Mouse (Mus musculus) embryonic fibroblast, embryonic 13.5 days (primary cell): ENCODE data around the gene Unc5c.

Experiments
- CTCF ChIP-seq: IDR thresholded peaks from 2 replicates; pipeline ENCODE4 v1.5.1; 2011; ENCODE audit warnings: mild to moderate bottlenecking, control low read depth, low read length, moderate library complexity, borderline replicate concordance; ENCODE audit not compliant: insufficient read depth
- POLR2A ChIP-seq: IDR thresholded peaks from 2 replicates; pipeline ENCODE4 v1.6.1; 2011; ENCODE audit warnings: low read depth, mild to moderate bottlenecking, control low read depth, low read length, moderate library complexity

DNA sequence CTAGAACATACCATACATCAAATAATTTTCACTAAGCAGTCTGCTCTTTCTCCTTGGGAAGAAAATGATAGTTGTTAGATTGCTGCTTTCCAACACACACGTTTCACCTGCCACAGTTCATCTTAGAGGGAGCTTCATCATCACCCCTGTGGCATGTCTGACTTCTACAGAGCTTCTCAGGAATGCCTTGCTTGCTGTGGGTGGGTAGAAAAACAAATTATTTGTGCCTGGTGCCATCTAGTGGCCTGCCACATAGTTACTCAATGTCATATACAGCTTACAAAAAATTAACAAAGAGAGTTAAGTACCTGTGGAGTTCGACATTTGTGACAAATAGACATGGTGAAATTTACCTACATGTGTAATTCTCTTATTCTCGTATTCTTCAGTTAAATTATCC, 366.1 kb downstream of the Unc5c start:
- TF ChIP-seq POLR2A = no peak
- TF ChIP-seq CTCF = no peak
